Mouse (Mus musculus): Measurements from ENCODE around the gene Zzz3.

GRCm38 (mm10) chr3:152453163-152453562, 57.9 kb downstream of the Zzz3 start:
- TF ChIP-seq CTCF (IDR thresholded peaks at IDR 0.05; ENCODE audit: low read depth) (no peak), EP300 (IDR thresholded peaks at IDR 0.05; ENCODE audit: low read depth) (no peak)

Measured in heart, postnatal 0 days (tissue).